Mouse (Mus musculus) MEL (cell line): ENCODE measurements around the gene Slc45a2.

ENCODE experiments used
- CTCF ChIP-seq, 3 experiments: IDR thresholded peaks in 2 of 3; conservative IDR thresholded peaks in 1 of 3; 2 replicates each; pipeline ENCODE4 v1.5.1; 2011 to 2012; ENCODE audit warnings: low read length in 3 of 3, low read depth in 2 of 3, mild to moderate bottlenecking in 2 of 3, improper control_type of control experiment in 1 of 3, inconsistent platforms in 1 of 3, mixed read lengths in 1 of 3, moderate library complexity in 1 of 3; ENCODE audit not compliant: control insufficient read depth in 1 of 3, insufficient read depth in 1 of 3, poor library complexity in 1 of 3, severe bottlenecking in 1 of 3
- ETS1 ChIP-seq: IDR thresholded peaks from 2 replicates; pipeline ENCODE4 v1.6.1; 2012; ENCODE audit warnings: low read depth, mild to moderate bottlenecking, inconsistent platforms, low read length, improper control_type of control experiment, moderate library complexity
- MAFK ChIP-seq: IDR thresholded peaks from 2 replicates; pipeline ENCODE4 v1.6.1; 2011; ENCODE audit warnings: low read depth, mild to moderate bottlenecking, low read length, improper control_type of control experiment, borderline replicate concordance
- MAX ChIP-seq: IDR thresholded peaks from 2 replicates; pipeline ENCODE4 v1.6.1; 2011; ENCODE audit warnings: low read length, improper control_type of control experiment
- MXI1 ChIP-seq: IDR thresholded peaks from 2 replicates; pipeline ENCODE4 v1.6.1; 2011; ENCODE audit warnings: mild to moderate bottlenecking, low read depth, low read length, improper control_type of control experiment
- POLR2A ChIP-seq, 2 experiments: IDR thresholded peaks; 2 replicates each; pipeline ENCODE4 v1.6.1; 2011 to 2012; ENCODE audit warnings: low read length in 2 of 2, mild to moderate bottlenecking in 2 of 2, control low read depth in 1 of 2, improper control_type of control experiment in 1 of 2, low read depth in 1 of 2, moderate library complexity in 1 of 2; ENCODE audit not compliant: control insufficient read depth in 1 of 2, insufficient read depth in 1 of 2, poor library complexity in 1 of 2
- POLR2AphosphoS2 ChIP-seq: IDR thresholded peaks from 2 replicates; pipeline ENCODE4 v1.6.1; 2011; ENCODE audit warnings: low read length, improper control_type of control experiment
- SMC3 ChIP-seq: IDR thresholded peaks from 2 replicates; pipeline ENCODE4 v1.6.1; 2011; ENCODE audit warnings: low read depth, low read length, improper control_type of control experiment
- TAL1 ChIP-seq: IDR thresholded peaks from 2 replicates; pipeline ENCODE4 v1.6.1; 2012; ENCODE audit warnings: mild to moderate bottlenecking, inconsistent platforms, low read length, moderate library complexity, mixed read lengths
- TCF12 ChIP-seq: IDR thresholded peaks from 2 replicates; pipeline ENCODE4 v1.6.1; 2014; ENCODE audit warnings: low read depth, mild to moderate bottlenecking, inconsistent platforms, low read length, improper control_type of control experiment, moderate library complexity
- UBTF ChIP-seq: IDR thresholded peaks from 2 replicates; pipeline ENCODE4 v1.6.1; 2012; ENCODE audit warnings: low read depth, mild to moderate bottlenecking, inconsistent platforms, low read length, improper control_type of control experiment, moderate library complexity, borderline replicate concordance; ENCODE audit not compliant: insufficient read depth
- ZKSCAN1 ChIP-seq: IDR thresholded peaks from 2 replicates; pipeline ENCODE4 v1.6.1; 2012; ENCODE audit warnings: low read depth, mild to moderate bottlenecking, inconsistent platforms, low read length, improper control_type of control experiment, moderate library complexity
- ZNF384 ChIP-seq: IDR thresholded peaks from 2 replicates; pipeline ENCODE4 v1.6.1; 2012; ENCODE audit warnings: low read depth, mild to moderate bottlenecking, inconsistent platforms, low read length, improper control_type of control experiment

DNA sequence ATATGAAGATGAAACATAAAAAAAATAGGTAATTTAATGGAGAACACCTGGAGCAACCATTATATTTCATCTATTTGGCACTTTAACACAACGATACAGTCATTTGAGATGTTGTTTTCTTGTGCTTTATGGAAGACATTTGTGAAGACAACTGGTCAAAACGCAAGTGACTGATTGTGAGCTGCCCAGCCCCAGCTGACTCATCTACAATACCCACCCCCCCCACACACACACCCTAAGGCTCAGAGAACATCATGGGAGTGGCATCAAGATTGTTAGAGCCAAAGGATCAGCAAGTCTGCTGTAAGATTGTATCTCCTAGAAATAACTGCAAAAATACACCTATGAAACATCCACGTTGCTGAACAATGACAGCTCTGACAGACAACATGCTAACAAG lies 31.1 kb upstream of the Slc45a2 start:
- TF ChIP-seq TAL1 = no peak
- TF ChIP-seq MXI1 = no peak
- TF ChIP-seq POLR2AphosphoS2 = no peak
- no peak for TF ChIP-seq CTCF (IDR thresholded peaks at IDR 0.05 in 2 of 3, conservative IDR thresholded peaks at IDR 0.05 in 1 of 3; ENCODE audit: control insufficient read depth in 1 of 3, insufficient read depth in 1 of 3, low read depth in 2 of 3, low read length in 3 of 3, poor library complexity in 1 of 3, severe bottlenecking in 1 of 3)
- TF ChIP-seq MAFK = no peak
- TF ChIP-seq POLR2A (IDR thresholded peaks at IDR 0.05; ENCODE audit: control insufficient read depth in 1 of 2, insufficient read depth in 1 of 2, low read depth in 1 of 2, low read length in 2 of 2, poor library complexity in 1 of 2) = no peak
- no peak for TF ChIP-seq MAX
- TF ChIP-seq UBTF = no peak
- TF ChIP-seq ETS1 = no peak
- TF ChIP-seq ZNF384 = no peak
- TF ChIP-seq ZKSCAN1 = no peak
- TF ChIP-seq TCF12 = no peak
- no peak for TF ChIP-seq SMC3
